Mouse (Mus musculus) monocyte, adult 2 months (primary cell): ENCODE measurements around the gene Kars.

Experiments used
- DNase-seq, 2 experiments: peaks; one replicate each; pipeline ENCODE4 v3.0.0; 2022; ENCODE audit warnings: low spot score in 2 of 2, low read depth in 1 of 2

Kars gene

DNA sequence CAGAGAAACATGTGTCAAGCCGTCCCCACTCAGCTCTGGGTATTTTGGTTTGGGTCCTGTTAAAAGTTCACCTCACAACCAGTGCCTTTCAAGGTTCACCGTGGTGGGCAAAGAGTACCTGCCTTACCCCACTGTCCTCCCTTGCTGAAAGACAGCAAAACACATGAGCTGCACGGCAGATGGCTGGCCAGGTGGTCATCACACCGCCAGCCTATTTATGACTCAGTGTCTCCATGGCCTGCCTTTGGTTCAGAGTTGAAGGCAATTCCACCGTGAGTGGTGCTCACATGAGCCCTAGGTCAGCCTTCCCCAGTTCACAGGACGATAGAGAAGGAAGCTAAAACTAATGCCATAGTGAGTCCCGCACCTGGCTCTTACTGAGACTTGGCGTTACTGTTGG is 63.2 kb downstream of the Kars start:
- DNase-seq, result no peak

DNA sequence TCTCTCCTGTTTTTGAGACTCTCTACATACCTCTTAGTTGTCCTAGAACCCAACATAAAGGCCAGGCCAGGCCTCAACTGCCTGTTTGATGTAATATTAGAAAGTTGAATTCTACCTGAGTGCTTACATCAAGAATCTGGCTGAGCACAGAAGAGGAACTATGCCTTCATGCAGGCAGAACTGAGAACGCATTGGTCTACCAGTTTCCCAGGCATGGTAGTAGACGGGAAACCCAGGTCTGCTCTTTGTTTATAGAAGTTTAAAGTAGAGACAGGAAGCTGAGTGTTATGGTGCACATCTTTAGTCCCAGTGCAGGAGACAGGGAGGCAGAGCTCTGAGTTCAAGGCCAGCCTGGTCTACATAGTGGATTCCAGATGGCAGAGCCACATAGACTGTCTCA is 64.0 kb downstream of the Kars start:
- DNase-seq, result no peak

DNA sequence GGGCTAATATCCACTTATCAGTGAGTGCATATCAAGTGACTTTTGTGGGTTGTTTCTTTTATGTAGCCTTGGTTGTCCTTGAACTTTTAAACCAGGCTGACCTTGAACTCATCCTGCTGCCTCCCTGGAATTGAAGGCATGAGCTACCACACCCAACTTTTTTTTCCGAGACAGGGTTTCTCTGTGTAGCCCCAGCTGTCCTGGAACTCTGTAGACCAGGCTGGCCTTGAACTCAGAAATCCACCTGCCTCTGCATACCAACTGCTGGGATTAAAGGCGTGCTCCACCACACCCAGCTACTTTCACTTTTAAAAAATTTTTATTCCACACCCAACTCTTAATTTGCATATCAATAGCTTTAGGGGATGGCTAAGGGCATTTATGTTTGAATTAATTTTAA is 67.6 kb downstream of the Kars start:
- DNase-seq, result no peak
